Mouse (Mus musculus) embryonic facial prominence, embryonic 13.5 days (tissue): ENCODE results near the gene Ethe1. TPM values are rescaled to one million over a fixed set of nuclear protein-coding genes. Genes with fewer than 3 reads are reported as not detected.
A peak's percentile ranks its signal among the peaks of the same experiment; 100 is the strongest.

ENCODE experiments used
- ATAC-seq: fragments of 200-750 bp; cut with Nextera tagmentation; 2 replicates; pipeline ENCODE4 v1.8.0; 2017; ENCODE audit warnings: low read depth; ENCODE audit not compliant: insufficient number of reproducible peaks, insufficient read depth, low FRiP score, low TSS enrichment
- H3K27ac ChIP-seq: fragments of 300-500 bp; sonication (generic); 2 replicates; pipeline ENCODE4 v1.5.1; 2015; ENCODE audit warnings: moderate library complexity, mild to moderate bottlenecking, inconsistent platforms
- H3K27me3 ChIP-seq: fragments of 300-500 bp; sonication (generic); 2 replicates; pipeline ENCODE4 v1.6.1; 2015; ENCODE audit warnings: mild to moderate bottlenecking, inconsistent platforms
- H3K36me3 ChIP-seq: fragments of 300-500 bp; sonication (generic); 2 replicates; pipeline ENCODE4 v1.6.1; 2015; ENCODE audit warnings: mild to moderate bottlenecking, inconsistent platforms
- H3K4me1 ChIP-seq: fragments of 300-500 bp; sonication (generic); 2 replicates; pipeline ENCODE4 v1.6.1; 2015; ENCODE audit warnings: inconsistent platforms
- H3K4me2 ChIP-seq: fragments of 300-500 bp; sonication (generic); 2 replicates; pipeline ENCODE4 v1.6.1; 2015; ENCODE audit warnings: moderate library complexity, mild to moderate bottlenecking, inconsistent platforms
- H3K4me3 ChIP-seq: fragments of 300-500 bp; sonication (generic); 2 replicates; pipeline ENCODE4 v1.5.1; 2015; ENCODE audit warnings: mild to moderate bottlenecking, inconsistent platforms
- H3K9ac ChIP-seq: fragments of 300-500 bp; sonication (generic); 2 replicates; pipeline ENCODE4 v1.6.1; 2015; ENCODE audit warnings: mild to moderate bottlenecking, inconsistent platforms
- H3K9me3 ChIP-seq: fragments of 300-500 bp; sonication (generic); 2 replicates; pipeline ENCODE4 v1.6.1; 2016; ENCODE audit warnings: inconsistent platforms
- WGBS: fragments of 180-500 bp; shearing (Covaris S2); methylation state at CpG from one replicate; pipeline ENCODE4 v1.1.7; 2015; ENCODE audit warnings: mixed read lengths; 5-methylcytosine and 5-hydroxymethylcytosine counted together
- polyA plus RNA-seq: library from polyadenylated mRNA; unstranded; fragments of >200 nt; fragmentation: Nextera tagmentation; extraction: Ambion mirVana; gene quantifications from 2 replicates; pipeline ENCODE4 v1.2.1, GENCODE M21; 2015

Gene Ethe1
- 24.0 and 26.0 TPM in 2 replicates for polyA plus RNA-seq

GRCm38 (mm10) chr7:24587330-24588105 is at the start of gene Ethe1, which contains the start of gene Zfp575:
Gene Ethe1 (plus strand): TSS chr7:24587543.
Gene Zfp575 (minus strand): TSS chr7:24587641.
- Histone ChIP-seq H3K4me1 (peaks cover 10% of the 10 kb centered on the region), H3K9me3 (no peaks in the 10 kb centered on the region), H3K9ac (peak within 1 kb of the TSS; percentile 83), H3K36me3 (no peaks in the 10 kb centered on the region), H3K4me3 (peak within 1 kb of the TSS; percentile 57), H3K27me3 (peaks cover 31% of the 10 kb centered on the region), H3K27ac (peak within 1 kb of the TSS; percentile 44; the same call in 1 of the 2 replicates), H3K4me2 (peak within 1 kb of the TSS; percentile 81)
- 8% methylated on average over 30 of the region's 30 CpGs for WGBS
- ATAC-seq, result 0 out of 2 replicates have a peak, but pooled peaks have one; percentile 38

GRCm38 (mm10) chr7:24537591-24537990 is 49.8 kb upstream of the Ethe1 start:
- ATAC-seq, result no peak
- Histone ChIP-seq H3K36me3 (peaks cover 36% of the 10 kb centered on the region), H3K27ac (no peak overlapping the region), H3K4me1 (peaks cover 17% of the 10 kb centered on the region; the same call in 1 of the 2 replicates), H3K4me2 (no peak overlapping the region), H3K27me3 (peaks cover 11% of the 10 kb centered on the region), H3K9me3 (peaks cover 4% of the 10 kb centered on the region; the same call in 1 of the 2 replicates), H3K9ac (no peak overlapping the region), H3K4me3 (no peak overlapping the region)
- whole genome bisulfite sequencing, result 78% methylated on average over 5 of the region's 5 CpGs

- H3K9me3 ChIP-seq, result peaks cover 4% of the 10 kb centered on the region; the same call in 1 of the 2 replicates
- ATAC-seq, result no peak
- H3K4me1 ChIP-seq, result peaks cover 16% of the 10 kb centered on the region; the same call in 1 of the 2 replicates
- H3K27ac ChIP-seq, result no peak overlapping the region
- WGBS, result 47% methylated on average over 5 of the region's 5 CpGs
- H3K36me3 ChIP-seq, result peaks cover 33% of the 10 kb centered on the region
- no peak overlapping the region for H3K9ac ChIP-seq
- H3K4me3 ChIP-seq, result no peak overlapping the region
- peaks cover 8% of the 10 kb centered on the region for H3K27me3 ChIP-seq
- H3K4me2 ChIP-seq, result no peak overlapping the region
Measured at GRCm38 (mm10) chr7:24538154-24538553, 49.2 kb upstream of the Ethe1 start.

- WGBS, result 84% methylated on average over 5 of the region's 5 CpGs
- Histone ChIP-seq H3K27ac (no peak overlapping the region), H3K27me3 (peaks cover 3% of the 10 kb centered on the region; the same call in 1 of the 2 replicates), H3K9me3 (peaks cover 4% of the 10 kb centered on the region; the same call in 1 of the 2 replicates), H3K9ac (no peak overlapping the region), H3K4me1 (peaks cover 10% of the 10 kb centered on the region; the same call in 1 of the 2 replicates), H3K4me3 (no peak overlapping the region), H3K36me3 (peaks cover 27% of the 10 kb centered on the region), H3K4me2 (no peak overlapping the region)
- ATAC-seq, result no peak
Measured at GRCm38 (mm10) chr7:24538701-24539100, 48.6 kb upstream of the Ethe1 start.

- Histone ChIP-seq H3K27ac (no peak overlapping the region), H3K27me3 (no peaks in the 10 kb centered on the region), H3K4me3 (no peak overlapping the region), H3K4me2 (no peak overlapping the region), H3K36me3 (peaks cover 17% of the 10 kb centered on the region), H3K4me1 (0 out of 2 replicates have a peak, but pooled peaks cover 4% of the 10 kb centered on the region), H3K9me3 (peaks cover 4% of the 10 kb centered on the region; the same call in 1 of the 2 replicates), H3K9ac (no peak overlapping the region)
- ATAC-seq, result no peak
- 93% methylated on average over 4 of the region's 4 CpGs for WGBS
Measured at GRCm38 (mm10) chr7:24539686-24540085, 47.7 kb upstream of the Ethe1 start.

GRCm38 (mm10) chr7:24544506-24544905 is 42.8 kb upstream of the Ethe1 start:
- H3K4me3 ChIP-seq, result no peak overlapping the region
- H3K4me2 ChIP-seq, result no peak overlapping the region
- ATAC-seq, result no peak
- peaks cover 12% of the 10 kb centered on the region for H3K36me3 ChIP-seq
- peaks cover 21% of the 10 kb centered on the region for H3K4me1 ChIP-seq
- H3K27me3 ChIP-seq, result no peaks in the 10 kb centered on the region
- no peak overlapping the region for H3K9ac ChIP-seq
- WGBS, result 78% methylated on average over 2 of the region's 2 CpGs
- H3K27ac ChIP-seq, result no peak overlapping the region
- no peaks in the 10 kb centered on the region for H3K9me3 ChIP-seq

- H3K4me1 ChIP-seq, result peaks cover 21% of the 10 kb centered on the region
- peak within 1 kb of the TSS; percentile 89 for H3K9ac ChIP-seq
- H3K27me3 ChIP-seq, result no peaks in the 10 kb centered on the region
- H3K4me3 ChIP-seq, result peak within 1 kb of the TSS; percentile 83
- peaks cover 26% of the 10 kb centered on the region for H3K36me3 ChIP-seq
- 27% methylated on average over 13 of the region's 13 CpGs for WGBS
- ATAC-seq, result no peak
- H3K9me3 ChIP-seq, result no peaks in the 10 kb centered on the region
- peak within 1 kb of the TSS; percentile 74 for H3K4me2 ChIP-seq
- peak within 1 kb of the TSS; percentile 80 for H3K27ac ChIP-seq
Measured at GRCm38 (mm10) chr7:24546068-24546614, 41.2 kb upstream of the Ethe1 start, which contains the start of the genes Pinlyp and Xrcc1. Gene Pinlyp (minus strand): TSS chr7:24546118. Gene Xrcc1 (plus strand): TSS chr7:24546289.

GRCm38 (mm10) chr7:24546634-24547389 is 40.5 kb upstream of the Ethe1 start:
- under 1% methylated on average over 57 of the region's 57 CpGs for WGBS
- peak overlapping the region; percentile 83 for H3K4me3 ChIP-seq
- H3K27me3 ChIP-seq, result no peaks in the 10 kb centered on the region
- H3K27ac ChIP-seq, result peak overlapping the region; percentile 80
- peak; percentile 98 for ATAC-seq
- H3K36me3 ChIP-seq, result peaks cover 33% of the 10 kb centered on the region
- peak overlapping the region; percentile 74 for H3K4me2 ChIP-seq
- peaks cover 17% of the 10 kb centered on the region for H3K4me1 ChIP-seq
- no peaks in the 10 kb centered on the region for H3K9me3 ChIP-seq
- H3K9ac ChIP-seq, result peak overlapping the region; percentile 89

- Histone ChIP-seq H3K4me3 (peak overlapping the region; percentile 83), H3K27me3 (no peaks in the 10 kb centered on the region), H3K9me3 (no peaks in the 10 kb centered on the region), H3K27ac (peak overlapping the region; percentile 80), H3K36me3 (peaks cover 41% of the 10 kb centered on the region), H3K9ac (peak overlapping the region; percentile 89), H3K4me1 (peaks cover 17% of the 10 kb centered on the region), H3K4me2 (peak overlapping the region; percentile 74)
- ATAC-seq, result no peak
- 26% methylated on average over 13 of the region's 13 CpGs for WGBS
Measured at GRCm38 (mm10) chr7:24547534-24548036, 39.8 kb upstream of the Ethe1 start.

GRCm38 (mm10) chr7:24551985-24552759 is 35.2 kb upstream of the Ethe1 start:
- ATAC-seq, result no peak
- peaks cover 79% of the 10 kb centered on the region for H3K36me3 ChIP-seq
- 90% methylated on average over 12 of the region's 12 CpGs for WGBS

More at GRCm38 (mm10) chr7:24551985-24552759, 35.2 kb upstream of the Ethe1 start:
- Histone ChIP-seq H3K9me3 (no peaks in the 10 kb centered on the region), H3K27me3 (no peaks in the 10 kb centered on the region), H3K9ac (no peak overlapping the region), H3K4me1 (peaks cover 10% of the 10 kb centered on the region), H3K27ac (no peak overlapping the region), H3K4me2 (no peak overlapping the region), H3K4me3 (no peak overlapping the region)
